Mouse (Mus musculus) stomach, postnatal 0 days (tissue): ENCODE measurements around the gene Hmx1. TPM values are rescaled to one million over a fixed set of nuclear protein-coding genes. Genes with fewer than 3 reads are reported as not detected.

Source experiments
- ATAC-seq: fragments of 200-750 bp; cut with Nextera tagmentation; 2 replicates; pipeline ENCODE4 v1.8.0; 2017; ENCODE audit not compliant: low FRiP score, low TSS enrichment
- DNase-seq: peaks from one replicate; pipeline ENCODE4 v3.0.0-alpha.2; 2016; ENCODE audit warnings: low spot score
- H3K27ac ChIP-seq: fragments of 300-500 bp; sonication (generic); replicated peaks from 2 replicates; pipeline ENCODE4 v1.5.1; 2014; ENCODE audit warnings: mild to moderate bottlenecking, control low read depth
- H3K27me3 ChIP-seq: fragments of 300-500 bp; sonication (generic); 2 replicates; pipeline ENCODE4 v1.6.1; 2014; ENCODE audit warnings: low read length; ENCODE audit not compliant: control insufficient read depth, insufficient read depth
- H3K36me3 ChIP-seq: fragments of 300-500 bp; sonication (generic); 2 replicates; pipeline ENCODE4 v1.6.1; 2014; ENCODE audit warnings: low read length, mixed read lengths; ENCODE audit not compliant: control insufficient read depth, insufficient read depth
- H3K4me1 ChIP-seq: fragments of 300-500 bp; sonication (generic); replicated peaks from 2 replicates; pipeline ENCODE4 v1.6.1; 2014; ENCODE audit warnings: antibody characterized with exemption; ENCODE audit not compliant: control insufficient read depth, insufficient read depth
- H3K4me2 ChIP-seq: fragments of 300-500 bp; sonication (generic); replicated peaks from 2 replicates; pipeline ENCODE4 v1.6.1; 2014; ENCODE audit warnings: low read depth, mild to moderate bottlenecking, control low read depth, moderate library complexity
- H3K4me3 ChIP-seq: fragments of 300-500 bp; sonication (generic); 2 replicates; pipeline ENCODE4 v1.5.1; 2014; ENCODE audit warnings: low read depth, low read length, control low read depth
- H3K9ac ChIP-seq: fragments of 300-500 bp; sonication (generic); 2 replicates; pipeline ENCODE4 v1.6.1; 2014; ENCODE audit warnings: mild to moderate bottlenecking, low read length, control low read depth, mixed read lengths
- H3K9me3 ChIP-seq: fragments of 300-500 bp; sonication (generic); 2 replicates; pipeline ENCODE4 v1.6.1; 2016; ENCODE audit warnings: low read length; ENCODE audit not compliant: control insufficient read depth
- CTCF ChIP-seq: IDR thresholded peaks from 2 replicates; pipeline ENCODE4 v1.5.1; 2016; ENCODE audit warnings: antibody characterized with exemption, low read depth, mild to moderate bottlenecking, moderate library complexity
- EP300 ChIP-seq: optimal IDR thresholded peaks from 2 replicates; pipeline ENCODE3; 2016; ENCODE audit warnings: antibody characterized with exemption
- WGBS: fragments of 180-500 bp; shearing (Covaris S2); extraction: QIAGEN DNeasy Blood & Tissue Kit; methylation state at CpG from one replicate; pipeline ENCODE4 v1.1.7; 2014; 5-methylcytosine and 5-hydroxymethylcytosine counted together
- polyA plus RNA-seq: library from polyadenylated mRNA; unstranded; fragments of >200 nt; fragmentation: Nextera tagmentation; extraction: Ambion mirVana; gene quantifications from 2 replicates; pipeline ENCODE4 v1.2.1, GENCODE M21; 2015

Hmx1 gene
- polyA plus RNA-seq, 1 experiment from 2014 or later = not detected

- no peak for DNase-seq
- no peak overlapping the region for H3K9ac ChIP-seq
- H3K4me1 ChIP-seq = no peaks in the 10 kb centered on the region
- TF ChIP-seq EP300 = no peak
- no peak for TF ChIP-seq CTCF
- H3K27me3 ChIP-seq = no peaks in the 10 kb centered on the region
- H3K27ac ChIP-seq = no peak overlapping the region
- H3K36me3 ChIP-seq = no peaks in the 10 kb centered on the region
- ATAC-seq = no peak
- H3K4me3 ChIP-seq = no peak overlapping the region
- WGBS = 55% methylated on average over 6 of the region's 6 CpGs
- no peak overlapping the region for H3K4me2 ChIP-seq
- no peaks in the 10 kb centered on the region for H3K9me3 ChIP-seq
These were observed 39.0 kb downstream of the Hmx1 start for GRCm38 (mm10) chr5:35427901-35428300.

DNA sequence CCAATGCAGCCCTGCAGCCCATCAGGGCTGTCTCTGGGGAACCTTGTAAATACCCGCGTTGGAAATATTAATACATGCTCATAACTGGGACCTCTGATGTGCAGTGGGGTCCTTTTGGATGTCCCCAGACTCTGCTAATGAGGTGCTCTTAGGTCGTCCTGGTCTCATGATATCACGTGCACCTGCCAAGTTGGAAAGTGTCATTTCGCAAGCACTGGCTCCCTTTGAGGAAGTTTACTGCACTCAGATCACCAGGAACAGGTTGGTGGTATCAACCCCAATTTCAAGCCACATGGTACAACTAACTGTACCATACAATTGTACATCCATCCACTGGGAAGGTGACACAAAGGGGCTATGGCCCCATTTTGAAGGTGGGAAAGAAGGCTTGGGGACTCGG, 39.5 kb downstream of the Hmx1 start:
- no peaks in the 10 kb centered on the region for H3K9me3 ChIP-seq
- H3K27ac ChIP-seq = no peak overlapping the region
- H3K4me2 ChIP-seq = no peak overlapping the region
- 78% methylated on average over 6 of the region's 6 CpGs for WGBS
- H3K9ac ChIP-seq = no peak overlapping the region
- H3K27me3 ChIP-seq = no peaks in the 10 kb centered on the region
- no peak overlapping the region for H3K4me3 ChIP-seq
- TF ChIP-seq CTCF (no peak), EP300 (no peak)
- ATAC-seq (no peak), DNase-seq (no peak)
- no peaks in the 10 kb centered on the region for H3K4me1 ChIP-seq
- H3K36me3 ChIP-seq = no peaks in the 10 kb centered on the region

GRCm38 (mm10) chr5:35432098-35432497, 43.2 kb downstream of the Hmx1 start:
- TF ChIP-seq EP300 = no peak
- TF ChIP-seq CTCF = no peak
- DNase-seq (no peak), ATAC-seq (no peak)
- H3K4me1 ChIP-seq = no peaks in the 10 kb centered on the region
- no peak overlapping the region for H3K27ac ChIP-seq
- H3K4me2 ChIP-seq = no peak overlapping the region
- no peak overlapping the region for H3K9ac ChIP-seq
- H3K9me3 ChIP-seq = no peaks in the 10 kb centered on the region
- WGBS = 42% methylated on average over 6 of the region's 6 CpGs
- H3K27me3 ChIP-seq = no peaks in the 10 kb centered on the region
- no peak overlapping the region for H3K4me3 ChIP-seq
- H3K36me3 ChIP-seq = no peaks in the 10 kb centered on the region

GRCm38 (mm10) chr5:35434038-35434437, 45.1 kb downstream of the Hmx1 start:
- Histone ChIP-seq H3K9me3 (no peaks in the 10 kb centered on the region), H3K27me3 (no peaks in the 10 kb centered on the region), H3K4me1 (no peaks in the 10 kb centered on the region), H3K4me2 (no peak overlapping the region), H3K9ac (no peak overlapping the region), H3K4me3 (no peak overlapping the region), H3K27ac (no peak overlapping the region), H3K36me3 (no peaks in the 10 kb centered on the region)
- WGBS = 39% methylated on average over 5 of the region's 5 CpGs
- no peak for ATAC-seq
- TF ChIP-seq EP300 (no peak), CTCF (peak; percentile 28)
- no peak for DNase-seq

DNA sequence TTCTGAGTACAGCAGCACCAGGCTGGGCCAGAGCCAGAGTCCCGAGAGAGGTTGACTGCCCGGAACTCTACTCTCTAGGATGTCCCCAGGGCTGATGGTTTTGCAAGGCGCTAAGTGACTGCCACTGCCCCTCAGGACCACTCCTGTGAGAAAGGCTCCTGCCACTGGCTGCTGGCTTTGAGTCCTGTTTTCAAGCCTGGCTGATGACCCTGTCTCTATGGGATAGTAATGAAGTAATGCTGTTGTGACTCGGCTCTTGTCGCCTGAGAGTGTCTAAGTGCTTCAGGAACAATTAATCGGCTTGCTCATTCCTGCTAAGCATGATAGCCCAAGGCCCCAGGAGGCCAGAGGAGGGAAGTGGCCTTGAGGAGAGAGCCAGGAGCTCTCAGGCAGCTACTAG, 45.8 kb downstream of the Hmx1 start:
- WGBS = 45% methylated on average over 6 of the region's 6 CpGs
- TF ChIP-seq CTCF (no peak), EP300 (no peak)
- DNase-seq (no peak), ATAC-seq (no peak)
- Histone ChIP-seq H3K4me2 (no peak overlapping the region), H3K4me3 (no peak overlapping the region), H3K27me3 (no peaks in the 10 kb centered on the region), H3K9ac (no peak overlapping the region), H3K4me1 (no peaks in the 10 kb centered on the region), H3K36me3 (no peaks in the 10 kb centered on the region), H3K9me3 (no peaks in the 10 kb centered on the region), H3K27ac (no peak overlapping the region)

GRCm38 (mm10) chr5:35438805-35439204, 49.9 kb downstream of the Hmx1 start:
- DNase-seq = no peak
- Histone ChIP-seq H3K4me1 (no peaks in the 10 kb centered on the region), H3K36me3 (no peaks in the 10 kb centered on the region), H3K27ac (no peak overlapping the region), H3K4me2 (no peak overlapping the region), H3K4me3 (no peak overlapping the region), H3K9ac (no peak overlapping the region), H3K27me3 (no peaks in the 10 kb centered on the region), H3K9me3 (no peaks in the 10 kb centered on the region)
- 83% methylated on average over 6 of the region's 6 CpGs for WGBS
- no peak for ATAC-seq
- TF ChIP-seq EP300 (no peak), CTCF (0 out of 2 replicates have a peak, but pooled peaks have one; percentile 18)
